Mouse (Mus musculus): Measurements from ENCODE around the gene Znrf2. TPM values are rescaled to one million over a fixed set of nuclear protein-coding genes. Genes with fewer than 3 reads are reported as not detected.
A peak's percentile ranks its signal among the peaks of the same experiment; 100 is the strongest.

The Znrf2 gene
- polyA plus RNA-seq, 1 experiment, result 3.1 TPM

DNA sequence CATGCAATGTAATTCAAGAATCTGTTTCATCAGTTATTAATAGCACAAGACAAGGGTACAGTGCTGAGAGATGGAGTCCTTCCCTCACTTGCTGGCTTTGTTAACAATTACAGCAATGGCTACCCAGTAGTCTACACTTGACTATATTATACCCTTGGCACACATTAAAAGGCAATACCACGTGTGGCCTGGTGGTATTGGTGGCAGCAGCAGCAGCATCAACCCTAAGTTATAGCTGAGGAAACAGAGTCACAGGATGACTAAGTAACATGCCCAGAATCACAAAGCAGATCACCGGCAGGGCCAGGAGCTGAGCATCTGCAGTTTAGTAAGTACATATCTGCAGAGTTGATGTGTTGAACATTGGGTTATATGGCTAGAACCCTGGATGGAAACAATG lies 22.3 kb upstream of the Znrf2 start:
- Histone ChIP-seq H3ac (ENCODE audit: control insufficient read depth, insufficient read length, low read depth) (no peak overlapping the region), H3K79me2 (ENCODE audit: control insufficient read depth, insufficient read depth) (no peaks in the 10 kb centered on the region), H3K27me3 (ENCODE audit: control insufficient read depth, insufficient read depth, insufficient read length) (no peaks in the 10 kb centered on the region), H3K4me3 (ENCODE audit: insufficient read depth, poor library complexity, severe bottlenecking) (no peak overlapping the region), H3K79me3 (ENCODE audit: low read depth) (no peaks in the 10 kb centered on the region), H3K36me3 (ENCODE audit: control insufficient read depth, insufficient read depth) (no peaks in the 10 kb centered on the region)
- peak; percentile 18 for TF ChIP-seq CTCF (IDR thresholded peaks at IDR 0.05; ENCODE audit: control insufficient read depth, insufficient read depth, insufficient read length)
- TF ChIP-seq MYOD1 (IDR thresholded peaks at IDR 0.05; ENCODE audit: control insufficient read depth, insufficient read length, low read depth), result no peak

GRCm38 (mm10) chr6:54794991-54795390 lies 21.7 kb upstream of the Znrf2 start:
- no peak for TF ChIP-seq MYOD1 (IDR thresholded peaks at IDR 0.05; ENCODE audit: control insufficient read depth, insufficient read length, low read depth)
- TF ChIP-seq FOSL1 (IDR thresholded peaks at IDR 0.05; ENCODE audit: insufficient read depth, low read length, poor library complexity, severe bottlenecking), result no peak
- no peak for TF ChIP-seq CTCF (IDR thresholded peaks at IDR 0.05; ENCODE audit: control insufficient read depth, insufficient read depth, insufficient read length)
- TF ChIP-seq MYOG (IDR thresholded peaks at IDR 0.05; ENCODE audit: control insufficient read depth, extremely low read depth, insufficient read length), result no peak
- no peak for TF ChIP-seq USF1 (IDR thresholded peaks at IDR 0.05; ENCODE audit: low read depth)
- no peak for TF ChIP-seq MAX (IDR thresholded peaks at IDR 0.05)
- no peak for TF ChIP-seq CEBPB (IDR thresholded peaks at IDR 0.05; ENCODE audit: low read depth)
- Histone ChIP-seq H3K4me3 (ENCODE audit: insufficient read depth, poor library complexity, severe bottlenecking) (no peak overlapping the region), H3K79me2 (ENCODE audit: control insufficient read depth, insufficient read depth) (no peaks in the 10 kb centered on the region), H3K36me3 (ENCODE audit: control insufficient read depth, insufficient read depth) (no peaks in the 10 kb centered on the region), H3K79me3 (ENCODE audit: low read depth) (no peaks in the 10 kb centered on the region), H3K27me3 (ENCODE audit: control insufficient read depth, insufficient read depth, insufficient read length) (no peaks in the 10 kb centered on the region), H3ac (ENCODE audit: control insufficient read depth, insufficient read length, low read depth) (no peak overlapping the region)

DNA sequence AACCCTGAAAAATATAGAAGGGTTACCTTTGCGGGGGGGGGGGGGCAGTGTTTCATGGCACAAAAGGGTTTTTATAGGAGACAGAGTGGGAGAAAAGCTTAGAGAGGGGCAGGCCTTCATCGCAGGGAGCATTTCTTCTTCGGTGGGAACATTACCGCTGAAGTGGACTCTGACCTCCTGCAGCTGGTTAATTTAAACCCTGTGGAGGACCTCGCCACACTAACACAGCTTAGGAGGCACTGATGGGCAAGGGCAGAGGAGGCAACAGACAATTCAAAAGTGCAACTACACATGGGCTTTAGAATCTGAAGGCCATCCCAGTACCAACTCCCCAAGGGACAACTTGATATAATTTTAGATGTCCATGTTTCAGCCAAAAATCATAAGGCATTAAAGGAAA lies 20.7 kb upstream of the Znrf2 start:
- TF ChIP-seq MYOG (IDR thresholded peaks at IDR 0.05; ENCODE audit: control insufficient read depth, extremely low read depth, insufficient read length) (no peak), USF1 (IDR thresholded peaks at IDR 0.05; ENCODE audit: low read depth) (no peak), CEBPB (IDR thresholded peaks at IDR 0.05; ENCODE audit: low read depth) (no peak), FOSL1 (IDR thresholded peaks at IDR 0.05; ENCODE audit: insufficient read depth, low read length, poor library complexity, severe bottlenecking) (no peak), MYOD1 (IDR thresholded peaks at IDR 0.05; ENCODE audit: control insufficient read depth, insufficient read length, low read depth) (no peak), CTCF (IDR thresholded peaks at IDR 0.05; ENCODE audit: control insufficient read depth, insufficient read depth, insufficient read length) (no peak), MAX (IDR thresholded peaks at IDR 0.05) (no peak)
- Histone ChIP-seq H3K4me3 (ENCODE audit: insufficient read depth, poor library complexity, severe bottlenecking) (no peak overlapping the region), H3ac (ENCODE audit: control insufficient read depth, insufficient read length, low read depth) (no peak overlapping the region), H3K27me3 (ENCODE audit: control insufficient read depth, insufficient read depth, insufficient read length) (no peaks in the 10 kb centered on the region), H3K79me3 (ENCODE audit: low read depth) (no peaks in the 10 kb centered on the region), H3K79me2 (ENCODE audit: control insufficient read depth, insufficient read depth) (no peaks in the 10 kb centered on the region), H3K36me3 (ENCODE audit: control insufficient read depth, insufficient read depth) (no peaks in the 10 kb centered on the region)

DNA sequence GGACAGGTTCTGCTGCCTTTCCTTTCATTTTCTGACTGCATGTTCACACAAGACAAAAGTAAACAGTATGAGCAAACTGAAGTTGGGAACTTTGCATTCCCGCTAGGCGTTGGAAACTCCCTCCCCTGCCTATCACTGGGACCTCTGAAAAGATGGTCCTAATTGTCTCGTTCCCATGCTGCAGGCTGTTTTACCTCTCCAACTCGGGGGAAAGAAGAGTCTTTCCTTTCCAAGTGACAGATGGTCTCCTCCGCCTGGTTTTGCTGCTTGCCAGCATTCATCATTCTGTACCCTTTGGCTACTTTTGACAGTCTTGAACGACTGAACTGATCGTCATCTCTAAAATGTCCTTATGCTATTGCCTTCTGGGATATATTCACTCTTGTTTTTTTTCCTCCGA lies 14.4 kb upstream of the Znrf2 start:
- Histone ChIP-seq H3K4me3 (ENCODE audit: insufficient read depth, poor library complexity, severe bottlenecking) (no peak overlapping the region), H3K36me3 (ENCODE audit: control insufficient read depth, insufficient read depth) (no peaks in the 10 kb centered on the region), H3ac (ENCODE audit: control insufficient read depth, insufficient read length, low read depth) (no peak overlapping the region), H3K27me3 (ENCODE audit: control insufficient read depth, insufficient read depth, insufficient read length) (no peaks in the 10 kb centered on the region), H3K79me2 (ENCODE audit: control insufficient read depth, insufficient read depth) (no peaks in the 10 kb centered on the region), H3K79me3 (ENCODE audit: low read depth) (no peaks in the 10 kb centered on the region)
- TF ChIP-seq MYOG (IDR thresholded peaks at IDR 0.05; ENCODE audit: control insufficient read depth, extremely low read depth, insufficient read length) (no peak), FOSL1 (IDR thresholded peaks at IDR 0.05; ENCODE audit: insufficient read depth, low read length, poor library complexity, severe bottlenecking) (no peak), MYOD1 (IDR thresholded peaks at IDR 0.05; ENCODE audit: control insufficient read depth, insufficient read length, low read depth) (no peak), CEBPB (IDR thresholded peaks at IDR 0.05; ENCODE audit: low read depth) (no peak), CTCF (IDR thresholded peaks at IDR 0.05; ENCODE audit: control insufficient read depth, insufficient read depth, insufficient read length) (no peak), USF1 (IDR thresholded peaks at IDR 0.05; ENCODE audit: low read depth) (no peak), MAX (IDR thresholded peaks at IDR 0.05) (no peak)

DNA sequence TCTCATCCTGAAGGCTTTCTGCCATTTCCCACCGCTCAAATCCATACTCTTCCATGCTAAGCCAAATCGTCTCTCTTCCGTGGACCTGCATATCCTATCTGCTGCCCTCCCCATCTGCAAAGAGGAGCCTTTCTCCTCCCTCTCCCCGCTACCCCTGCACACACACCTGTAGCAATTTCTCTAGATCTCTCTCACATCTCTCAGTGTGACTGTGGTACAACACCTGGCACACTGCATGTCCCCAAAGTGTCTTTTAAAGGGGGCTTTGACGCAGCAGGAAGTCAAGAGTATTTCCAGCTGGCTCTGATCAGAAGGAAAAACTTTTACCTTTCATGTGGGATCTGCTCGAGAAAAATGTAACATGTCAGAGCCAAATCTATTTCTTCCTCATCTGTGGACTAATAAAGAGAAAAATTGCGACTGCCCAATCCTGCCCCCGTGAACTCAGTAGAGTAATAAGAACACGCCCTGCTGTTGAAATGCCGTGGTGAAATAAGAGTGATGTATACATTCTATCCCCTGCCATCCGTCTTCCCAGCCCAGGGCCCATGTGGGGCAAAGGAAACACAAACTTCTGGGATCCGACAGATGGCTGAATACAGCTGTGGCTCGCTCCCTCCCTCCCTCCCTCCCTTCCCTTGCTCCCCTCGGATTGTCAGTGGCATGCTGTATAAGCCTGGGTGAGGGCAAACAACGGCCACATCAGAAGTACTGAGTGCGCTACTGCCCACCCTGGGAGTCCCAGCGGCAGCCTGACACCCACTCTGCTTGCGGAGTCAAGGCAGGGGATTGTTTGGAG lies 12.5 kb upstream of the Znrf2 start:
- Histone ChIP-seq H3K36me3 (ENCODE audit: control insufficient read depth, insufficient read depth) (no peaks in the 10 kb centered on the region), H3K4me3 (ENCODE audit: insufficient read depth, poor library complexity, severe bottlenecking) (no peak overlapping the region), H3K79me3 (ENCODE audit: low read depth) (no peaks in the 10 kb centered on the region), H3K27me3 (ENCODE audit: control insufficient read depth, insufficient read depth, insufficient read length) (no peaks in the 10 kb centered on the region), H3ac (ENCODE audit: control insufficient read depth, insufficient read length, low read depth) (no peak overlapping the region), H3K79me2 (ENCODE audit: control insufficient read depth, insufficient read depth) (no peaks in the 10 kb centered on the region)
- TF ChIP-seq CEBPB (IDR thresholded peaks at IDR 0.05; ENCODE audit: low read depth) (no peak), CTCF (IDR thresholded peaks at IDR 0.05; ENCODE audit: control insufficient read depth, insufficient read depth, insufficient read length) (no peak), MYOD1 (IDR thresholded peaks at IDR 0.05; ENCODE audit: control insufficient read depth, insufficient read length, low read depth) (no peak), MYOG (IDR thresholded peaks at IDR 0.05; ENCODE audit: control insufficient read depth, extremely low read depth, insufficient read length) (no peak), MAX (IDR thresholded peaks at IDR 0.05) (no peak), FOSL1 (IDR thresholded peaks at IDR 0.05; ENCODE audit: insufficient read depth, low read length, poor library complexity, severe bottlenecking) (no peak), USF1 (IDR thresholded peaks at IDR 0.05; ENCODE audit: low read depth) (no peak)

DNA sequence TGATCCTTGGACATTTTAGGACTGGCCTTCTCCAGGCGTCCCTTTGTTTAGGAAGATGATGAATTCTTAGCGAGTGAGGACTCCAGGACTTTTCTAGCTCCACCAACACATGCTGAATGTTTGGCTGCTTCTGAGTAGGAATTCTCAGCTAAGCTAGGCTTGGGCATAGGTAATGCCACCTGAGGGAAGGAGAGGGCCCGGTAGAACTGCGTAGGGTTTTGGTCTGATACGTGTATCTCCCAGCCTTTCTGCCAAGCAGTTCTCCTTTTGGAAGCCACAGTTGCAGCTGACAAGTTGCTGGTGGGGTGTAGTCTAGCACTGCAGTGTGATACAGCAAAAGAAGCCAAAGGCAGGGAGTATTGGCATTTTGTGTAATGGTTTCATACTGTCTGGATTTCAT lies 10.9 kb upstream of the Znrf2 start:
- Histone ChIP-seq H3K27me3 (ENCODE audit: control insufficient read depth, insufficient read depth, insufficient read length) (no peaks in the 10 kb centered on the region), H3K79me2 (ENCODE audit: control insufficient read depth, insufficient read depth) (no peaks in the 10 kb centered on the region), H3K4me3 (ENCODE audit: insufficient read depth, poor library complexity, severe bottlenecking) (no peak overlapping the region), H3K36me3 (ENCODE audit: control insufficient read depth, insufficient read depth) (no peaks in the 10 kb centered on the region), H3K79me3 (ENCODE audit: low read depth) (no peaks in the 10 kb centered on the region), H3ac (ENCODE audit: control insufficient read depth, insufficient read length, low read depth) (no peak overlapping the region)
- TF ChIP-seq CEBPB (IDR thresholded peaks at IDR 0.05; ENCODE audit: low read depth) (no peak), MAX (IDR thresholded peaks at IDR 0.05) (no peak), FOSL1 (IDR thresholded peaks at IDR 0.05; ENCODE audit: insufficient read depth, low read length, poor library complexity, severe bottlenecking) (no peak), MYOD1 (IDR thresholded peaks at IDR 0.05; ENCODE audit: control insufficient read depth, insufficient read length, low read depth) (no peak), CTCF (IDR thresholded peaks at IDR 0.05; ENCODE audit: control insufficient read depth, insufficient read depth, insufficient read length) (no peak)
